In genomic region chr15:96797615-96798270, GRCm38 (mm10) we compare ENCODE assay signal across 9 mouse cellular contexts.
DNase-seq lines count a peak whose midpoint lies in the region; ATAC-seq lines count a peak whose summit lies in the region.
"Had no signal": no experiment of that assay in that cellular context is flagged by ENCODE, and none has a peak within 500 bp of the region (broad histone marks: within the 10 kb centered on the region; RNA-seq: fewer than 3 reads in every experiment).

No protein-coding gene starts in this region.

- WGBS in forebrain, embryonic 15.5 days: 53% methylated on average over 4 of the region's 4 CpGs
- 87% methylated on average over 4 of the region's 4 CpGs for WGBS in forebrain, embryonic 10.5 days

- H3K27ac ChIP-seq in forebrain, embryonic 15.5 days (replicated peaks): peak overlapping the region; percentile 65
- no peak overlapping the region for H3K27ac ChIP-seq in forebrain, embryonic 10.5 days

- no peak for DNase-seq in forebrain, embryonic 10.5 days (ENCODE audit: extremely low spot score, low spot score)
- peak; percentile 41 for DNase-seq in right cerebral cortex, postnatal 4 days
- DNase-seq in right cerebral cortex, postnatal 36 days (ENCODE audit: low spot score in 2 of 2): no peak
- peak; percentile 59 for DNase-seq in kidney, postnatal 10 days
- DNase-seq in spleen, adult 18-20 months: no peak

- no peak overlapping the region for H3K4me3 ChIP-seq in forebrain, embryonic 15.5 days
- H3K4me3 ChIP-seq in forebrain, embryonic 10.5 days: no peak overlapping the region

- H3K4me1 ChIP-seq in forebrain, embryonic 15.5 days: peaks cover 3% of the 10 kb centered on the region
- no peaks in the 10 kb centered on the region for H3K4me1 ChIP-seq in forebrain, embryonic 10.5 days

- no peak for ATAC-seq in forebrain, embryonic 15.5 days (replicated peaks)
- ATAC-seq in granulocyte monocyte progenitor cell, adult 5-6 weeks (replicated peaks; ENCODE audit: poor library complexity, severe bottlenecking): no peak
- no peak for ATAC-seq in frontal cortex, adult (ENCODE audit: low TSS enrichment)

- H3K27me3 ChIP-seq in forebrain, embryonic 15.5 days: no peaks in the 10 kb centered on the region
- no peaks in the 10 kb centered on the region for H3K27me3 ChIP-seq in forebrain, embryonic 10.5 days (ENCODE audit: poor library complexity, severe bottlenecking)
- H3K27me3 ChIP-seq: CH12.LX had no signal

- no peaks in the 10 kb centered on the region for H3K36me3 ChIP-seq in forebrain, embryonic 15.5 days
- no peaks in the 10 kb centered on the region for H3K36me3 ChIP-seq in forebrain, embryonic 10.5 days (replicated peaks)

- no peak overlapping the region for H3K4me2 ChIP-seq in forebrain, embryonic 15.5 days (replicated peaks)

- no peaks in the 10 kb centered on the region for H3K9me3 ChIP-seq in forebrain, embryonic 15.5 days
- H3K9me3 ChIP-seq in forebrain, embryonic 10.5 days: no peaks in the 10 kb centered on the region

- H3K9ac ChIP-seq in forebrain, embryonic 15.5 days (replicated peaks): no peak overlapping the region

Comparison
In these comparisons a context has a peak if more than half of its experiments do, and no peak if none do; other contexts are left out.
1. DNase-seq: peak in right cerebral cortex, postnatal 4 days (single experiment) and kidney, postnatal 10 days (single experiment); none in forebrain, embryonic 10.5 days (single experiment), right cerebral cortex, postnatal 36 days (0 of 2) and spleen, adult 18-20 months (0 of 2).